Mouse (Mus musculus) neural tube, embryonic 13.5 days (tissue): ENCODE results near the gene Cfap299. TPM values are rescaled to one million over a fixed set of nuclear protein-coding genes. Genes with fewer than 3 reads are reported as not detected.

ENCODE experiments used
- ATAC-seq: fragments of 200-750 bp; cut with Nextera tagmentation; 2 replicates; pipeline ENCODE4 v1.8.0; 2017; ENCODE audit warnings: low read depth, mild to moderate bottlenecking, moderate TSS enrichment, moderate library complexity
- H3K27ac ChIP-seq: fragments of 300-500 bp; sonication (generic); replicated peaks from 2 replicates; pipeline ENCODE4 v1.5.1; 2015; ENCODE audit warnings: moderate library complexity, mild to moderate bottlenecking, inconsistent platforms
- H3K27me3 ChIP-seq: fragments of 300-500 bp; sonication (generic); 2 replicates; pipeline ENCODE4 v1.6.1; 2015; ENCODE audit warnings: mild to moderate bottlenecking, inconsistent platforms
- H3K36me3 ChIP-seq: fragments of 300-500 bp; sonication (generic); 2 replicates; pipeline ENCODE4 v1.6.1; 2015; ENCODE audit warnings: mild to moderate bottlenecking, inconsistent platforms
- H3K4me1 ChIP-seq: fragments of 300-500 bp; sonication (generic); replicated peaks from 2 replicates; pipeline ENCODE4 v1.6.1; 2015; ENCODE audit warnings: inconsistent platforms
- H3K4me2 ChIP-seq: fragments of 300-500 bp; sonication (generic); 2 replicates; pipeline ENCODE4 v1.6.1; 2015; ENCODE audit warnings: inconsistent platforms, mild to moderate bottlenecking, moderate library complexity
- H3K4me3 ChIP-seq: fragments of 300-500 bp; sonication (generic); 2 replicates; pipeline ENCODE4 v1.5.1; 2015; ENCODE audit warnings: mild to moderate bottlenecking, inconsistent platforms
- H3K9ac ChIP-seq: fragments of 300-500 bp; sonication (generic); 2 replicates; pipeline ENCODE4 v1.6.1; 2015; ENCODE audit warnings: moderate library complexity, mild to moderate bottlenecking, inconsistent platforms
- H3K9me3 ChIP-seq: fragments of 300-500 bp; sonication (generic); 2 replicates; pipeline ENCODE4 v1.6.1; 2016; ENCODE audit warnings: inconsistent platforms
- WGBS: fragments of 180-500 bp; shearing (Covaris S2); methylation state at CpG from one replicate; pipeline ENCODE4 v1.1.7; 2015; 5-methylcytosine and 5-hydroxymethylcytosine counted together
- polyA plus RNA-seq: library from polyadenylated mRNA; unstranded; fragments of >200 nt; fragmentation: Nextera tagmentation; extraction: Ambion mirVana; gene quantifications from 2 replicates; pipeline ENCODE4 v1.2.1, GENCODE M21; 2015

Cfap299 gene
- polyA plus RNA-seq, 1 experiment from 2014 or later = 0.61 TPM

- H3K36me3 ChIP-seq = no peaks in the 10 kb centered on the region
- no peak overlapping the region for H3K9ac ChIP-seq
- 77% methylated on average over 3 of the region's 3 CpGs for WGBS
- H3K4me1 ChIP-seq = no peaks in the 10 kb centered on the region
- H3K9me3 ChIP-seq = no peaks in the 10 kb centered on the region
- no peak overlapping the region for H3K4me3 ChIP-seq
- no peak overlapping the region for H3K4me2 ChIP-seq
- H3K27me3 ChIP-seq = no peaks in the 10 kb centered on the region
- H3K27ac ChIP-seq = no peak overlapping the region
- ATAC-seq = no peak
Observed at GRCm38 (mm10) chr5:98387054-98387453, 58.0 kb downstream of the Cfap299 start.

DNA sequence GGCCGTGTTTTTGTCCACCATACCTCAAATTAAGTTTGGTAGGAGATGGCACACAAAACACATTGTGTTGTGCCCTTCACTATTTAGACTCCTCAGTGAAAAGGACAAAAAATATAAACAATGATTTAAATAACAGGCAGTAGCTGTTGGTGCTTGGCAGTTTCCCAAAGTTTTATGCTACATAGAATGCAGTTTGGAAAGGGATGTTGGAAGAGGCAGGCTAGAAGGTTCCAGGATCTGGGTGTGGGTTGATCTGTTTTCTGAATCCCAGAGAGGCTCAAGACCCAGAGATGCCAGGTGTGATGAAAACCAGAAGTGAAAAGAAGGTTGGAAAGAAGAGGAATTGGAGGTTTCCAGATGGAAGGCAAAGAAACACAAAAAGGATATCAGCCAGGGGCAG lies 73.1 kb downstream of the Cfap299 start:
- Histone ChIP-seq H3K9ac (no peak overlapping the region), H3K27me3 (no peaks in the 10 kb centered on the region), H3K4me1 (no peaks in the 10 kb centered on the region), H3K4me2 (no peak overlapping the region), H3K4me3 (no peak overlapping the region), H3K36me3 (no peaks in the 10 kb centered on the region), H3K9me3 (no peaks in the 10 kb centered on the region), H3K27ac (no peak overlapping the region)
- ATAC-seq = no peak
- 80% methylated on average over 1 of the region's 1 CpGs for WGBS

GRCm38 (mm10) chr5:98410060-98410459 lies 81.0 kb downstream of the Cfap299 start:
- H3K4me1 ChIP-seq = no peaks in the 10 kb centered on the region
- H3K9ac ChIP-seq = no peak overlapping the region
- H3K27me3 ChIP-seq = no peaks in the 10 kb centered on the region
- 72% methylated on average over 2 of the region's 2 CpGs for WGBS
- H3K4me2 ChIP-seq = no peak overlapping the region
- no peak overlapping the region for H3K27ac ChIP-seq
- H3K36me3 ChIP-seq = no peaks in the 10 kb centered on the region
- H3K9me3 ChIP-seq = no peaks in the 10 kb centered on the region
- ATAC-seq = no peak
- no peak overlapping the region for H3K4me3 ChIP-seq

DNA sequence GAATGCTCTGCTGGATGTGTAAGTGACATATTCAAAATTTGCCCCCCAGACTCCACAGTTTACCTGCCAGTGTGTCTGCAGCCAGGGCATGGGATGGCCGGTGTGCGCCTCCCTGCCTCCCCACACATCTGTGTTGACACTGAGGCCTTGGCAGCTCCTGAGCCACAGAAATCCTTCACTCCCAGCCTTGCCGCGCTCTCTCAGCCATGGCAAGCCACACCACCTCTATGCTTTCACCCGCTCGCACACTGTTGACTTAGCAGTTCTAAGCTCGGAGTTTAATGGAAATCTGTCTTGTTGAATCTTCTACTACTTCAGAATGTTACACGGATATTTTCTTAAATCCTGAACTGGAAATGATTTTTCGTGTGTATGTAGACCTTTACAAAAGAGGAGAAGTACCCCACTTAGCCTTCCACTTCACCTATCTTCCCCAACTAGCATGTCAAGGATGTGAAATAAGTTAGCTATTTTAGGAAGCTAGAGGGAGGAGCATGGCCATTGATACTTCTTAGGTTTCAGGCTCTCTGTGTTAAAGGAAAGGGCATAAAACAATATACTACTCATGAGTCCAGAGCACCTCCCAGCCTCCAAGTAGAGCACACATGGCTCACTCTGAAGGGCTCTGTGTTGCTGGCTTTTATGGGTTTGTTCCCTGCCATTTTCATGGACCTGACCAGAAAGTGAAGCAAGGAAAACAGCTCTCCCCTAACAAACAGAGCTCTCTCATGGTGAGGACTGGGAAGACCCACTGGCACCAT lies 87.5 kb downstream of the Cfap299 start:
- 87% methylated on average over 9 of the region's 9 CpGs for WGBS
- H3K27ac ChIP-seq = no peak overlapping the region
- ATAC-seq = no peak
- H3K36me3 ChIP-seq = no peaks in the 10 kb centered on the region
- H3K9ac ChIP-seq = no peak overlapping the region
- H3K4me2 ChIP-seq = no peak overlapping the region
- no peaks in the 10 kb centered on the region for H3K27me3 ChIP-seq
- H3K4me1 ChIP-seq = no peaks in the 10 kb centered on the region
- no peaks in the 10 kb centered on the region for H3K9me3 ChIP-seq
- no peak overlapping the region for H3K4me3 ChIP-seq

- no peaks in the 10 kb centered on the region for H3K4me1 ChIP-seq
- no peak overlapping the region for H3K9ac ChIP-seq
- no peak overlapping the region for H3K4me3 ChIP-seq
- H3K9me3 ChIP-seq = no peaks in the 10 kb centered on the region
- no peak for ATAC-seq
- H3K27ac ChIP-seq = no peak overlapping the region
- no peak overlapping the region for H3K4me2 ChIP-seq
- no peaks in the 10 kb centered on the region for H3K27me3 ChIP-seq
- WGBS = 97% methylated on average over 1 of the region's 1 CpGs
- H3K36me3 ChIP-seq = no peaks in the 10 kb centered on the region
Observed at GRCm38 (mm10) chr5:98424965-98425364, 95.9 kb downstream of the Cfap299 start.

GRCm38 (mm10) chr5:98426112-98426511 lies 97.0 kb downstream of the Cfap299 start:
- no peak overlapping the region for H3K4me3 ChIP-seq

DNA sequence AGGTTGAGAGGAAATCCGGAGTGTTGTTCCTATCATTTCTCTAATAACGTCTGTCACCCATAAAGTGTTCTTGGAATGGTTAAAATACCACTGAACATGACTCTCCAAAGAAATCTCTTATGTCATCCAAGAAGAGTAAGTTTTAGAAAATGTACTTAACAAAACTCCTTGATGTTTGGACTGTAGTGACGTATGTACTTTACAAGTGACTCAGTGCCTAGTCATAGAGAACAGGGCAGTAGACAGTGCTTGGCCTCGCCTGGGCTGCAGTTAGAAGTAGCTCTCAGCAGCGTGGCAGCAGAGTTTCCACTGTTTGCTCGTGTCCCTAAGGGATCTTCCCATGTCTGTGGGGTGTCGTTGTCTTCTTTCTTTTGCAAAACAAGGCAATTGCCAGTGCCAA lies 101.0 kb downstream of the Cfap299 start:
- H3K9ac ChIP-seq = no peak overlapping the region
- no peak for ATAC-seq
- H3K4me1 ChIP-seq = no peaks in the 10 kb centered on the region
- no peaks in the 10 kb centered on the region for H3K27me3 ChIP-seq
- WGBS = 58% methylated on average over 7 of the region's 7 CpGs
- no peak overlapping the region for H3K4me3 ChIP-seq
- no peak overlapping the region for H3K4me2 ChIP-seq
- no peaks in the 10 kb centered on the region for H3K36me3 ChIP-seq
- H3K9me3 ChIP-seq = no peaks in the 10 kb centered on the region
- H3K27ac ChIP-seq = no peak overlapping the region

More at GRCm38 (mm10) chr5:98426112-98426511, 97.0 kb downstream of the Cfap299 start:
- WGBS = 82% methylated on average over 5 of the region's 5 CpGs
- no peak for ATAC-seq
- no peaks in the 10 kb centered on the region for H3K4me1 ChIP-seq
- no peaks in the 10 kb centered on the region for H3K9me3 ChIP-seq
- no peaks in the 10 kb centered on the region for H3K27me3 ChIP-seq
- H3K4me2 ChIP-seq = no peak overlapping the region
- H3K36me3 ChIP-seq = no peaks in the 10 kb centered on the region
- no peak overlapping the region for H3K27ac ChIP-seq
- H3K9ac ChIP-seq = no peak overlapping the region

DNA sequence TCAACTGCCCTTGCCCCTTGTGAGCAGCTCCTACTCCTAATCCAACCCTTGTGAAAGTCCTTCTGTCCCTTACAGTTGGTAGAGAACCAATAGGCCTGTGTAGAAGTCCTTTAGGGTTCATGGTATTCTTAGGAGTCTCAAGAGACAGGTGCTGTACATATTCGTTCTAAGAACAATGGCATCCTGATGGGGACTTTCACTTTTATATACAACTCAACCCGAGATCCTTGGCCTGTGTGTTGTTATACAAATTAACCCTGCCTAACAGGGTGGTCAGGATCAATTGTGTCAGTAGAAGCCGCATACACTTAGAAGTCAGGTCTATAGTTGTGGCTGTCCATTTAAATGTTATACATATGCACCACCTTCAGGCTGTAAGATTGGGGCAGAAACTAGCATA lies 109.6 kb downstream of the Cfap299 start:
- no peak overlapping the region for H3K9ac ChIP-seq
- no peak overlapping the region for H3K27ac ChIP-seq
- no peak overlapping the region for H3K4me3 ChIP-seq
- H3K4me2 ChIP-seq = no peak overlapping the region
- WGBS = 57% methylated on average over 3 of the region's 3 CpGs
- no peaks in the 10 kb centered on the region for H3K27me3 ChIP-seq
- H3K36me3 ChIP-seq = no peaks in the 10 kb centered on the region
- H3K9me3 ChIP-seq = no peaks in the 10 kb centered on the region
- no peaks in the 10 kb centered on the region for H3K4me1 ChIP-seq
- no peak for ATAC-seq

DNA sequence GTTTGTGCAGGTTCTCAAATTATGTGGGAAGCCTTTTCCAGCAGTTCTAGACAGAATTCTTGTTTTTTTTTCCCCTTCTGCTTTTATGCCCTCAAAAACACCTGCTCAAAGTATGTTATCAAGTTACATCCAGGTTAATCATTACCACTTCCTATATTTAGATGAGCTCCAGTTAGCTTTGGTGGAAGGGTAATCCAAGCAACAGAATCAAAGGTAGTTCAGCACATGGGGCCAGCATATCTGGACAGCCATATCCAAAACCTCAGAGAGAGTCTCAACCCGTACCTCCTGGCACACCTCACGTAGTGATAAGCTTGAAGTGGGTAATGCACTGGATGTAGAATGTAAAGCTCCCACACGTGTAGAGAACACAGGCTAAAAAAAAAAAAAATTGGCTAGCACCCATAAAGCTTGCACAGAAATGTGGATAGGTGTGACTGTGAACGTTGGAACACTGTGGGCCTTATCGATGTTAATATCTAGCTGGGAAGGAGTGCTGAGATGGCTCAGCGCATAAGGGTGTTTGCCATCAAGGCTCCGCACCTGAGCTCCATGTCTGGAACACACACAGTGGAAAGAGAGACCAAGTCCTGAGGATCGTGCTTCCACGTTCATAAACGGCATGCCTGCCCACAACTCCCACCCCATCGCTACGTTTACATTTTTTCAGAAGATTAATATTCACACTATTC lies 117.8 kb downstream of the Cfap299 start:
- Histone ChIP-seq H3K9ac (no peak overlapping the region), H3K36me3 (no peaks in the 10 kb centered on the region), H3K27me3 (no peaks in the 10 kb centered on the region), H3K4me1 (no peaks in the 10 kb centered on the region), H3K9me3 (no peaks in the 10 kb centered on the region), H3K4me3 (no peak overlapping the region), H3K4me2 (no peak overlapping the region), H3K27ac (no peak overlapping the region)
- WGBS = 90% methylated on average over 12 of the region's 12 CpGs
- no peak for ATAC-seq

DNA sequence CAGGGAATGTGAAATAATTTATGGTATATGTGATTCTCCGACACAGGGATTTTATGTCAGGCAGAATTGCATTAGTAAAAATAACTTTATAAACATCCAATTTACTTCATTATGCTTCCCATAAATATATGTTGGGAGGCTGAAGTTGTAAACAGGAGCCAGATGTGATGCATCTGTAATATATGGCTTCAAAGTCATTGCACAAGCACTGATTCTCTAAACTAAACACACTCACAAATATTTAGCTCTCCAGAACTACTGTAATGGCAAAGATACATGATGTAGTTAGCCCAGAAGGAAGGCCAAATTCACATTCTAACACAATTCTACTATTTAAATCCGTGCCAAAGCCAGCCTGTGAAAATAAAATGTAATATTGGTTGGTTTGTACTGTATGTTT lies 120.8 kb downstream of the Cfap299 start:
- H3K4me2 ChIP-seq = no peak overlapping the region
- no peaks in the 10 kb centered on the region for H3K4me1 ChIP-seq
- H3K9me3 ChIP-seq = 0 out of 2 replicates have a peak, but pooled peaks cover 2% of the 10 kb centered on the region
- no peak for ATAC-seq
- 91% methylated on average over 2 of the region's 2 CpGs for WGBS
- no peaks in the 10 kb centered on the region for H3K27me3 ChIP-seq
- H3K36me3 ChIP-seq = no peaks in the 10 kb centered on the region
- no peak overlapping the region for H3K4me3 ChIP-seq
- H3K9ac ChIP-seq = no peak overlapping the region
- no peak overlapping the region for H3K27ac ChIP-seq

GRCm38 (mm10) chr5:98466882-98467535 lies 137.9 kb downstream of the Cfap299 start:
- Histone ChIP-seq H3K9ac (no peak overlapping the region), H3K4me2 (no peak overlapping the region), H3K27ac (no peak overlapping the region), H3K4me1 (no peaks in the 10 kb centered on the region), H3K9me3 (no peaks in the 10 kb centered on the region), H3K27me3 (no peaks in the 10 kb centered on the region), H3K4me3 (no peak overlapping the region), H3K36me3 (no peaks in the 10 kb centered on the region)
- 39% methylated on average over 4 of the region's 4 CpGs for WGBS
- ATAC-seq = no peak

DNA sequence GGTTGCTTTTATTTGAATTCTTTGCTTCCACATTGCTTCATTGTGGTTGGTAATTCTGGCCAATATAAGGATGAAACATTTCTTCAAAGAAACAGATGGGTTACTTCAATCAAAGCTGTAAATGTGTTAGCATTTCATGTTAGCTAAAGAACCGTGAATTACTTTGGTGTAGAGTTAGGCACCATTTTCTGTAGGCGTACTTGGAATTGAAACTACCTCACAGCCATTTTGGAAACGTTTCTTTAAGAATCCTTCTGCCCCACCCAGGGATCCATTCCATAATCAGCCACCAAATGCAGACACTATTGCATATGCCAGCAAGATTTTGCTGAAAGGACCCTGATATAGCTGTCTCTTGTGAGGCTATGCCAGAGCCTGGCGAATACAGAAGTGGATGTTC lies 140.9 kb downstream of the Cfap299 start:
- Histone ChIP-seq H3K4me1 (no peaks in the 10 kb centered on the region), H3K4me3 (no peak overlapping the region), H3K9ac (no peak overlapping the region), H3K27me3 (no peaks in the 10 kb centered on the region), H3K9me3 (no peaks in the 10 kb centered on the region), H3K4me2 (no peak overlapping the region), H3K27ac (no peak overlapping the region), H3K36me3 (no peaks in the 10 kb centered on the region)
- 88% methylated on average over 4 of the region's 4 CpGs for whole genome bisulfite sequencing
- no peak for ATAC-seq
